Mouse (Mus musculus) hematopoietic stem cell, adult 5-6 weeks (primary cell): Measurements from ENCODE around the gene Zbtb38. TPM values are rescaled to one million over a fixed set of nuclear protein-coding genes. Genes with fewer than 3 reads are reported as not detected.

ENCODE experiments used
- ATAC-seq, 2 experiments: fragments of 125-278 bp in 1 of 2; replicated peaks in 1 of 2; 2 replicates each; pipeline ENCODE4 v1.8.0; 2016 to 2017; ENCODE audit warnings: inconsistent platforms in 2 of 2, mild to moderate bottlenecking in 2 of 2, moderate number of reproducible peaks in 2 of 2, low read depth in 1 of 2, moderate TSS enrichment in 1 of 2; ENCODE audit not compliant: low FRiP score in 2 of 2, poor library complexity in 2 of 2, severe bottlenecking in 2 of 2, insufficient read depth in 1 of 2, low TSS enrichment in 1 of 2
- total RNA-seq: library from RNA; stranded (forward); fragments of 172-1452, 232-1000 nt; gene quantifications from 2 replicates; pipeline ENCODE4 v1.2.3, GENCODE M21; 2017

Zbtb38 gene
- total RNA-seq, 1 experiment from 2014 or later: 50.5 TPM

GRCm38 (mm10) chr9:96739808-96740711, 12.6 kb downstream of the Zbtb38 start:
- no peak for ATAC-seq

GRCm38 (mm10) chr9:96738563-96739355, 13.9 kb downstream of the Zbtb38 start:
- no peak for ATAC-seq

- no peak for ATAC-seq
Measured at GRCm38 (mm10) chr9:96735946-96736345, 16.7 kb downstream of the Zbtb38 start.

GRCm38 (mm10) chr9:96733425-96733717, 19.3 kb downstream of the Zbtb38 start:
- ATAC-seq: no peak

GRCm38 (mm10) chr9:96732644-96733424, 19.8 kb downstream of the Zbtb38 start:
- no peak for ATAC-seq

- no peak for ATAC-seq
Measured at GRCm38 (mm10) chr9:96731961-96732511, 20.6 kb downstream of the Zbtb38 start.

- ATAC-seq: no peak
Measured at GRCm38 (mm10) chr9:96731039-96731895, 21.4 kb downstream of the Zbtb38 start.

GRCm38 (mm10) chr9:96730311-96730625, 22.4 kb downstream of the Zbtb38 start:
- no peak for ATAC-seq

GRCm38 (mm10) chr9:96729537-96730310, 22.9 kb downstream of the Zbtb38 start:
- ATAC-seq: no peak

GRCm38 (mm10) chr9:96728338-96729162, 24.1 kb downstream of the Zbtb38 start:
- no peak for ATAC-seq

GRCm38 (mm10) chr9:96727688-96728087, 24.9 kb downstream of the Zbtb38 start:
- ATAC-seq: no peak

- no peak for ATAC-seq
Measured at GRCm38 (mm10) chr9:96726336-96727131, 26.1 kb downstream of the Zbtb38 start.

- ATAC-seq: no peak; a peak in 1 of 4 replicates
Measured at GRCm38 (mm10) chr9:96725582-96726320, 26.9 kb downstream of the Zbtb38 start.

- ATAC-seq: no peak
Measured at GRCm38 (mm10) chr9:96723650-96724049, 29.0 kb downstream of the Zbtb38 start.
